Mouse (Mus musculus) midbrain, embryonic 14.5 days (tissue): ENCODE results near the gene Apoa2. TPM values are rescaled to one million over a fixed set of nuclear protein-coding genes. Genes with fewer than 3 reads are reported as not detected.

ENCODE experiments used
- ATAC-seq: fragments of 200-750 bp; cut with Nextera tagmentation; 2 replicates; pipeline ENCODE4 v1.8.0; 2017; ENCODE audit warnings: moderate number of reproducible peaks, moderate library complexity; ENCODE audit not compliant: low FRiP score, low TSS enrichment
- DNase-seq: peaks from one replicate; pipeline ENCODE4 v3.0.0-alpha.2; 2015
- H3K27ac ChIP-seq: fragments of 300-500 bp; sonication (generic); replicated peaks from 2 replicates; pipeline ENCODE4 v1.5.1; 2014; ENCODE audit warnings: mild to moderate bottlenecking, low read depth, low read length, moderate library complexity
- H3K27me3 ChIP-seq: fragments of 300-500 bp; sonication (generic); 2 replicates; pipeline ENCODE4 v1.6.1; 2014; ENCODE audit warnings: low read length, control low read depth, mixed read lengths; ENCODE audit not compliant: control insufficient read depth, insufficient read depth
- H3K36me3 ChIP-seq: fragments of 300-500 bp; sonication (generic); 2 replicates; pipeline ENCODE4 v1.6.1; 2014; ENCODE audit warnings: low read length, control low read depth; ENCODE audit not compliant: control insufficient read depth, insufficient read depth
- H3K4me1 ChIP-seq: fragments of 300-500 bp; sonication (generic); 2 replicates; pipeline ENCODE4 v1.6.1; 2014; ENCODE audit warnings: mild to moderate bottlenecking, antibody characterized with exemption, low read length, control low read depth; ENCODE audit not compliant: control insufficient read depth, insufficient read depth
- H3K4me2 ChIP-seq: fragments of 300-500 bp; sonication (generic); 2 replicates; pipeline ENCODE4 v1.6.1; 2014; ENCODE audit warnings: mild to moderate bottlenecking, low read length, moderate library complexity
- H3K4me3 ChIP-seq: fragments of 300-500 bp; sonication (generic); replicated peaks from 2 replicates; pipeline ENCODE4 v1.5.1; 2014; ENCODE audit warnings: low read depth, low read length
- H3K9ac ChIP-seq: fragments of 300-500 bp; sonication (generic); replicated peaks from 2 replicates; pipeline ENCODE4 v1.6.1; 2014; ENCODE audit warnings: mild to moderate bottlenecking, low read length, moderate library complexity
- H3K9me3 ChIP-seq: fragments of 300-500 bp; sonication (generic); 2 replicates; pipeline ENCODE4 v1.6.1; 2016; ENCODE audit warnings: low read length, control low read depth, mixed read lengths; ENCODE audit not compliant: control insufficient read depth
- WGBS: fragments of 180-500 bp; shearing (Covaris S2); extraction: QIAGEN DNeasy Blood & Tissue Kit; methylation state at CpG from one replicate; pipeline ENCODE4 v1.1.7; 2014; 5-methylcytosine and 5-hydroxymethylcytosine counted together
- polyA plus RNA-seq: library from polyadenylated mRNA; unstranded; fragments of >200 nt; fragmentation: Nextera tagmentation; extraction: Ambion mirVana; gene quantifications from 2 replicates; pipeline ENCODE4 v1.2.1, GENCODE M21; 2014

The Apoa2 gene
- polyA plus RNA-seq, 1 experiment from 2014 or later = 4.1 TPM

DNA sequence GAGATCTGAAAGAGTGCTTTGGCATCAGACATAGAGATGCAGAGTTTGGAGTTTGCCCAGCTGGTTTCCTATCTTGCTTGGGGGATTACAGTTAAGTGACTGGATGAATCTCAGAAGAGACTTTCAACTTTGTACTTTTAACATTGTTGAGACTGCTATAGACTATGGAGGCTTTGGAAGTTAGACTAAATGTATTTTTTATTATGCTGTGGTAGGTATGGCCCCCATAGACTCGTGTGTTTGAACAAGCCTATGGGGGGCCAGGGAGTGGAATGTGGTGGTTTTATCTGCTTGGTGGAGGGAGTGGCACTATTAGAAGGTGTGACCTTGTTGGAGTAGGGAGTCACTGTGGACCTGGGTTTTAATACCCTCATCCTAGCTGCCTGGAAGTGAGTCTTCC, 25.3 kb upstream of the Apoa2 start:
- peaks cover 13% of the 10 kb centered on the region for H3K4me1 ChIP-seq
- H3K4me2 ChIP-seq = no peak overlapping the region
- 76% methylated on average over 1 of the region's 1 CpGs for WGBS
- DNase-seq = no peak
- no peak overlapping the region for H3K4me3 ChIP-seq
- H3K36me3 ChIP-seq = no peaks in the 10 kb centered on the region
- no peak overlapping the region for H3K9ac ChIP-seq
- no peak overlapping the region for H3K27ac ChIP-seq
- peaks cover 17% of the 10 kb centered on the region for H3K27me3 ChIP-seq
- no peak for ATAC-seq
- H3K9me3 ChIP-seq = no peaks in the 10 kb centered on the region

DNA sequence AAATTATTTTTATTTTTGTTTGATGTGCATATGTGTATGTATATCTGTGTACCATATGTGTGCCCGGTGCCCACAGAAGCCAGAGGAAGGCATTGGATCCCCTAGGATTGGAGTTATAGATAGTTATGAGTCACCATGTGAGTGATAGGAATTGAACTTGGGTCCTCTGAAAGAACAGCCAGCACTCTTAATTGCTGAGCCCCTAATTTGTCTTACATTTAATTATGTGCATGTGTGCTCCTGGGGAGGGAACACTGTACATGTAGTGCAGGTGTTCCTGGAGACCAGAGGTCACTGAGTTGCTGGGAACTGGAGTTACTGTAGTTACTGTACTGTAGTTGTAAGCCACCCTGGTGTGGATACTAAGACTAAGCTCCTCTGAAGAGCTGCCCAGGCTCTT, 24.1 kb upstream of the Apoa2 start:
- no peak for ATAC-seq

GRCm38 (mm10) chr1:171203471-171204248, 21.2 kb upstream of the Apoa2 start:
- Histone ChIP-seq H3K27me3 (no peaks in the 10 kb centered on the region), H3K36me3 (no peaks in the 10 kb centered on the region), H3K27ac (no peak overlapping the region), H3K4me2 (no peak overlapping the region), H3K9me3 (no peaks in the 10 kb centered on the region), H3K4me3 (no peak overlapping the region), H3K4me1 (no peaks in the 10 kb centered on the region), H3K9ac (no peak overlapping the region)
- ATAC-seq (no peak), DNase-seq (no peak)
- 56% methylated on average over 10 of the region's 11 CpGs for WGBS

More for the DNA sequence above, 24.1 kb upstream of the Apoa2 start:
- no peak overlapping the region for H3K9ac ChIP-seq
- no peak for DNase-seq
- H3K27ac ChIP-seq = no peak overlapping the region
- H3K4me3 ChIP-seq = no peak overlapping the region
- 97% methylated on average over 1 of the region's 1 CpGs for WGBS
- H3K9me3 ChIP-seq = no peaks in the 10 kb centered on the region
- H3K36me3 ChIP-seq = no peaks in the 10 kb centered on the region
- H3K4me2 ChIP-seq = no peak overlapping the region
- peaks cover 11% of the 10 kb centered on the region for H3K27me3 ChIP-seq
- peaks cover 6% of the 10 kb centered on the region; the same call in 1 of the 2 replicates for H3K4me1 ChIP-seq

DNA sequence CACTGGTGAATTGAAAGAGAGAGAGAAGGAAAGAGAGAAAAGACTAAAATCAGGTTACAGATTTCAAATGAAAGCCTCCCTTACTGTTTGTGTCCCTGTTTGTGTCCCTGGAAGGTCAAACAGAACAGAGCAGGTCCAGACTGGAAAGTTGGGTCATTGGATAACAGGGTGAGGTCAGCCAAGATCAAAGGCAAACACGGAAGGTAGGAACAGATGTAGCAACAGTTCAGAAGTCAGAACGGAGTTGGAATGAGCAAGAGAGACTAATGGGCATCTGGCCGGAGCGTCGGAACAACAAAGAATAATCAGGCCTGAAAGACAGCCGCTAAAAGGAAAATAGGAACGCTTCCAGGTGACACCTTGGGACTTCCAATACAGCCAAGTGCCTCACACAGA, 20.6 kb upstream of the Apoa2 start:
- Histone ChIP-seq H3K27me3 (no peaks in the 10 kb centered on the region), H3K4me3 (no peak overlapping the region), H3K9ac (no peak overlapping the region), H3K4me2 (no peak overlapping the region), H3K27ac (no peak overlapping the region), H3K36me3 (no peaks in the 10 kb centered on the region), H3K4me1 (no peaks in the 10 kb centered on the region), H3K9me3 (no peaks in the 10 kb centered on the region)
- no peak for ATAC-seq
- 72% methylated on average over 7 of the region's 7 CpGs for WGBS
- DNase-seq = no peak

DNA sequence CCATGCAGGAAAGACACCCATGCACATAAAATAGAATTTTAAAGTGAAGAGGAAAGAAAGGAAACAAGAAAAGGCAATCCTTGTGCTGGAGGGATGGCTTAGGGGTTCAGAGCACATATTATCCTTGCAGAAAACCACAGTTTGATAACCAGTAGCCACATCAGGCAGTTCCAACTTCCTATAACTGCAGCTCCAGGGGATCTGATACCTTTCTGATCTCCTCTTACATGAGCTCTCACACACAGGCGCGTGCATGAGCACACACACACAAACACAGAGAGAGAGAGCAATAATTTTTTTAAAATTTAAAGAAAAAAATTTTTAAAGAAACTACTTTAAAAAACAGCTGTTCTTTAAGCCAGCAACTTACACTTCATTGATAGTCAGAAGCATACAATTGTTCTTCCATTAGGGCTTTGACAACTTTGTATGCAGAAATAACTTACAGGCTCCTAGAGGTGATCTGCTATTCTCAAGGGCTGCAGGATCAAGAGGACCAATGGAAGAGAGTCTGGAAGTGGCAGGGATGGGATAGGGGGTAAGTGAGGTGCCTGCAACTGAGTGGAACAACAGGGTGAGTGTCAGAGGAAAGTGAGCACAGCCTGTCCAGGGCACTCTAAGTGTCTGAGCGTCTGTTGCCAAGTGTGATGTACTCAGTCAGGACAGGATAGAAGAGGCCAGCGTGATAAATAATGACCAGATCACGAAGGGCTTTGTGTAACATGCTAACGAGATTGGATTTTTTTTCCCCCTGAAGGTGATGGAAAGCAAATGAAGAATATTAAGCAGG, 19.0 kb upstream of the Apoa2 start:
- no peak overlapping the region for H3K27ac ChIP-seq
- H3K9me3 ChIP-seq = no peaks in the 10 kb centered on the region
- no peaks in the 10 kb centered on the region for H3K36me3 ChIP-seq
- no peak overlapping the region for H3K4me2 ChIP-seq
- no peaks in the 10 kb centered on the region for H3K4me1 ChIP-seq
- no peaks in the 10 kb centered on the region for H3K27me3 ChIP-seq
- WGBS = 52% methylated on average over 6 of the region's 6 CpGs
- DNase-seq = peak; percentile 2
- H3K9ac ChIP-seq = no peak overlapping the region
- H3K4me3 ChIP-seq = no peak overlapping the region
- ATAC-seq = no peak

DNA sequence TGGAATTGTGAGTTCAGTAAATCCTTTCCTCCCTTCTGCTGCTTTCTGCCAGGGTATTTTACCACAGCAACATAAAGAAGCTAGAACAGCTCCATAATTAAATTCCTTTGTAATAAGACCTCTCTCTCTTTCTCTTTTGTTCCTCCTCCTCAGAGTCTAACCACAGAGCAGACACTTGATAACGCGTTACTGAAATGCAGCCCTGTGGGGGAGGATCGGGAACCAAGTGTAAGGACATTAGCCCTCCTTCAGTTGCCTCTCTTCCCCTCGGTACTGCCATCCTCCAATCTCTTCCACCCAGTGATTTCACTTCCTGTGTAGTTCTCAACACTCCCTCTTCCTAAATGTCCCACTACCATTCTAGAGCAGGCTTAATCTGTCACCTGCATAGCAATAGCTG, 15.4 kb upstream of the Apoa2 start:
- 24% methylated on average over 4 of the region's 4 CpGs for WGBS
- no peaks in the 10 kb centered on the region for H3K9me3 ChIP-seq
- no peaks in the 10 kb centered on the region for H3K4me1 ChIP-seq
- no peak overlapping the region for H3K9ac ChIP-seq
- DNase-seq (no peak), ATAC-seq (no peak)
- no peak overlapping the region for H3K27ac ChIP-seq
- H3K4me3 ChIP-seq = no peak overlapping the region
- no peaks in the 10 kb centered on the region for H3K27me3 ChIP-seq
- H3K4me2 ChIP-seq = no peak overlapping the region
- no peaks in the 10 kb centered on the region for H3K36me3 ChIP-seq

- Histone ChIP-seq H3K27ac (no peak overlapping the region), H3K36me3 (no peaks in the 10 kb centered on the region), H3K4me1 (no peaks in the 10 kb centered on the region), H3K9me3 (no peaks in the 10 kb centered on the region), H3K4me2 (no peak overlapping the region), H3K9ac (no peak overlapping the region), H3K27me3 (no peaks in the 10 kb centered on the region), H3K4me3 (no peak overlapping the region)
- WGBS = 49% methylated on average over 3 of the region's 3 CpGs
- no peak for DNase-seq
- no peak for ATAC-seq
These were observed 12.0 kb upstream of the Apoa2 start for GRCm38 (mm10) chr1:171212854-171213253.

- Histone ChIP-seq H3K27me3 (no peaks in the 10 kb centered on the region), H3K9ac (no peak within 1 kb of the TSS), H3K4me2 (no peak within 1 kb of the TSS), H3K27ac (no peak within 1 kb of the TSS), H3K9me3 (no peaks in the 10 kb centered on the region), H3K36me3 (peaks cover 8% of the 10 kb centered on the region; the same call in 1 of the 2 replicates), H3K4me1 (no peaks in the 10 kb centered on the region), H3K4me3 (no peak within 1 kb of the TSS)
- ATAC-seq (no peak), DNase-seq (no peak)
- 68% methylated on average over 10 of the region's 10 CpGs for WGBS
These were observed 10.9 kb upstream of the Apoa2 start, which contains the start of gene Nr1i3 for GRCm38 (mm10) chr1:171213801-171214496. TSS of gene Nr1i3 (plus strand) at chr1:171213970.
